Mouse (Mus musculus) kidney, embryonic 16.5 days (tissue): ENCODE measurements around the gene Etfa. TPM values are rescaled to one million over a fixed set of nuclear protein-coding genes. Genes with fewer than 3 reads are reported as not detected.

Source experiments
- ATAC-seq: fragments of 200-750 bp; cut with Nextera tagmentation; 2 replicates; pipeline ENCODE4 v1.8.0; 2017; ENCODE audit warnings: moderate TSS enrichment; ENCODE audit not compliant: low FRiP score, low TSS enrichment
- H3K27ac ChIP-seq: fragments of 300-500 bp; sonication (generic); 2 replicates; pipeline ENCODE4 v1.5.1; 2014; ENCODE audit warnings: low read length
- H3K27me3 ChIP-seq: fragments of 300-500 bp; sonication (generic); 2 replicates; pipeline ENCODE4 v1.6.1; 2014; ENCODE audit warnings: low read length, control low read depth, mixed read lengths; ENCODE audit not compliant: insufficient read depth
- H3K36me3 ChIP-seq: fragments of 300-500 bp; sonication (generic); 2 replicates; pipeline ENCODE4 v1.6.1; 2014; ENCODE audit warnings: low read length, control low read depth, mixed read lengths; ENCODE audit not compliant: insufficient read depth
- H3K4me1 ChIP-seq: fragments of 300-500 bp; sonication (generic); 2 replicates; pipeline ENCODE4 v1.6.1; 2014; ENCODE audit warnings: low read length, control low read depth, mixed read lengths; ENCODE audit not compliant: insufficient read depth
- H3K4me2 ChIP-seq: fragments of 300-500 bp; sonication (generic); replicated peaks from 2 replicates; pipeline ENCODE4 v1.6.1; 2014; ENCODE audit warnings: low read depth, low read length
- H3K4me3 ChIP-seq: fragments of 300-500 bp; sonication (generic); 2 replicates; pipeline ENCODE4 v1.5.1; 2014; ENCODE audit warnings: mild to moderate bottlenecking, low read length
- H3K9ac ChIP-seq: fragments of 300-500 bp; sonication (generic); replicated peaks from 2 replicates; pipeline ENCODE4 v1.6.1; 2014; ENCODE audit warnings: low read length
- H3K9me3 ChIP-seq: fragments of 300-500 bp; sonication (generic); 2 replicates; pipeline ENCODE4 v1.6.1; 2016; ENCODE audit warnings: low read length, control low read depth
- WGBS: fragments of 180-500 bp; shearing (Covaris S2); extraction: QIAGEN DNeasy Blood & Tissue Kit; methylation state at CpG from one replicate; pipeline ENCODE4 v1.1.7; 2014; 5-methylcytosine and 5-hydroxymethylcytosine counted together
- polyA plus RNA-seq: library from polyadenylated mRNA; unstranded; fragments of >200 nt; fragmentation: Nextera tagmentation; extraction: Ambion mirVana; gene quantifications from 2 replicates; pipeline ENCODE4 v1.2.1, GENCODE M21; 2015

Etfa gene
- 226 and 242 TPM in 2 replicates for polyA plus RNA-seq

DNA sequence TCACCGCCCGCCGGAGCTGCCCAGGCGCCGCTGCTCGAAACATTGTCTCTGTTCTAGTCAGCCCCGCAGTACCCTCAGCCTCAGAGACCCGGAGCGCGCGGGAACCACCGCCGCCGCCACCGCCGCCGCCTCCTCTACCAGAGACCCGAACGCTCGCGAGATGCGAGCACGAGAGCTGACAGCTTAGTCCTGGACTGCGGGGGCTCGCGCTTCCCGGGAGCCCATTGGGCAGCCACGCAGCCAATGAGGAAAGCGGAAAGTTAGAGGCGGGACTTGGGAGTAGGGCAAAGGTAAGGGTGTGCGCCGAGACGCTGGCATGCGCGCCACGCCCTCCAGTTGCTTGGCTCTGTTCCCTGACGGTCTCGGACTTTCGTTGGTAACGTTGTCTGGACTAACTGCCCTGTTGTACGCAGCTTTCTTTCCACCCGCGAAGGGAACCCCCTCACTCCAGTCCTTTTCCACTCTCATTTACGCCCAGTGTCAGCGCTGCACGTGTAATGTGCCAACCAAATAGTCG is at the start of gene Etfa:
Etfa (minus strand) TSS at position 217 of the 517 bp plus-strand sequence.
- ATAC-seq = peak; percentile 100
- WGBS = under 1% methylated on average over 47 of the region's 47 CpGs
- Histone ChIP-seq H3K27ac (peak within 1 kb of the TSS; percentile 94), H3K4me2 (peak within 1 kb of the TSS; percentile 80), H3K4me3 (peak within 1 kb of the TSS; percentile 97), H3K9me3 (no peaks in the 10 kb centered on the region), H3K36me3 (no peaks in the 10 kb centered on the region), H3K4me1 (peaks cover 18% of the 10 kb centered on the region), H3K27me3 (peaks cover 11% of the 10 kb centered on the region), H3K9ac (peak within 1 kb of the TSS; percentile 94)

DNA sequence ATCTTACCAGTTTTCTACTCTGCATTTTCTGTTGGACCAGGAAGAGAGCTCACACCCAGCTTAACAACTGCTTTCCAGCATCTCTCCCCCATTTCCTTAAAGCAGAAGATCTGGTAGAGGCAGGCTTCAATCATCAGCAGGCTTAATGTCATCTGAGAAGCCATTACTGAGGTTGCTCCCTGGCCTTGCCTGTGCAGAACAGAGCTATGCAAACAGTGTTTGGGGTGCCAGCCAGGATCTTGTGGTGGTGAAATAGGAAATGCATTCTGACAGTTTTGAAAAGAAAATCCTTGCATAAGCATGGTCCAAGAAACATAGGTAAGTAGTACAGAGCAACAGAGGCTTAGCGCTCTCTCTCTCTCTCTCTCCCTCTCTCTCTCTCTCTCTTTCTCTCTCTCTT is 48.9 kb upstream of the Etfa start:
- H3K4me3 ChIP-seq = no peak overlapping the region
- 100% methylated on average over 1 of the region's 1 CpGs for WGBS
- no peaks in the 10 kb centered on the region for H3K9me3 ChIP-seq
- H3K27ac ChIP-seq = no peak overlapping the region
- no peak for ATAC-seq
- H3K4me2 ChIP-seq = no peak overlapping the region
- no peaks in the 10 kb centered on the region for H3K4me1 ChIP-seq
- H3K36me3 ChIP-seq = no peaks in the 10 kb centered on the region
- H3K27me3 ChIP-seq = no peaks in the 10 kb centered on the region
- H3K9ac ChIP-seq = no peak overlapping the region

DNA sequence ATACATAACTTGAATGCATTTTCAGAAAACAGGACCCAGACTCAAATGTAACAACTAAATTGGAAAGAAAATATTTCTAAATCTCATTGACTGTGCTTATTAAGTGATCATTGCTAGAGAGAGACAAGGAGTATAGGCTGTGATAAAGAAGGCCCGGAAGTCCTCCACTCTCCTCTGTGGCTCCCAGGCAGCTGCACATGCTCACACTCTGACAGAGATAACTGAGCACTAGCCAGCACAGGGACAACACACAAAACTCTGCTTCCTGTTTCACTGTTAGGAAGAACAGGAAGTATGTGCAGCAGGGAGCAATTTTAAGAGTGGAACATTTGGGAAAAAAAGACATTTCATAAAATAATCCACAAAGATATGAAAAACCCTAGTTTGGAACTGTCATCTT is 42.9 kb upstream of the Etfa start:
- H3K4me2 ChIP-seq = no peak overlapping the region
- no peak overlapping the region for H3K27ac ChIP-seq
- WGBS = 62% methylated on average over 1 of the region's 1 CpGs
- ATAC-seq = no peak
- peaks cover 6% of the 10 kb centered on the region for H3K27me3 ChIP-seq
- H3K9me3 ChIP-seq = no peaks in the 10 kb centered on the region
- no peaks in the 10 kb centered on the region for H3K36me3 ChIP-seq
- no peaks in the 10 kb centered on the region for H3K4me1 ChIP-seq
- no peak overlapping the region for H3K4me3 ChIP-seq
- H3K9ac ChIP-seq = no peak overlapping the region

DNA sequence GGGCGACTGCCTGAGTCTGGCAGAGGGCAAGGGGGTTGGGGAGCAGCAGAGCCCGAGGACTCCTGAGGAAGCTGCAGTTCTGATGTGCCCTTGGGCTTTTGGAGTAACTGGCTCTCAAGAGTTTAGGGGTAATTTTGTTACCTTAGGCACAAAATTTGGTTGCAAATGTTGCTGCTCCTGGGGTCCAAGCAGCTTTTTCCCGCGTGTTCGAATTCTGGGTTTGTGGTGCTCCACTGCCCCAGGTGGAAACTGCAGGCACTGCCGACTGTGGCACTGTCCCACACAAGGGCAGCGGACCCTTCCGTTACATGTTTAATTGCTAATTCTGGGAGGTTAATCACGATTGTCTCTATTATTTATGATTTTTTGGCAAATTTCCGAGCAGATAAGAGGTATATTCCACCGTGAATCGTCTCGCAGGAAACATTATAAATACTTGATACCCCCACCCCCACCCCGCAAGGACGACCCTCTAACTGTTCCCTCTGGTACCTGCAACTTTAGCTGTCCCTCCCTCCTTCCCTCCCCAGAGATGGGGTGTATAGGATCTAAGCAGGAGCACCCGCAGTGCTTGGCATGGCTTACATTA is 37.4 kb upstream of the Etfa start:
- H3K36me3 ChIP-seq = no peaks in the 10 kb centered on the region
- peaks cover 62% of the 10 kb centered on the region for H3K27me3 ChIP-seq
- H3K4me2 ChIP-seq = no peak overlapping the region
- H3K9ac ChIP-seq = no peak overlapping the region
- 3% methylated on average over 16 of the region's 16 CpGs for WGBS
- H3K4me3 ChIP-seq = no peak overlapping the region
- H3K27ac ChIP-seq = no peak overlapping the region
- H3K9me3 ChIP-seq = no peaks in the 10 kb centered on the region
- ATAC-seq = no peak; the same call in 1 of the 2 replicates
- peaks cover 20% of the 10 kb centered on the region for H3K4me1 ChIP-seq

DNA sequence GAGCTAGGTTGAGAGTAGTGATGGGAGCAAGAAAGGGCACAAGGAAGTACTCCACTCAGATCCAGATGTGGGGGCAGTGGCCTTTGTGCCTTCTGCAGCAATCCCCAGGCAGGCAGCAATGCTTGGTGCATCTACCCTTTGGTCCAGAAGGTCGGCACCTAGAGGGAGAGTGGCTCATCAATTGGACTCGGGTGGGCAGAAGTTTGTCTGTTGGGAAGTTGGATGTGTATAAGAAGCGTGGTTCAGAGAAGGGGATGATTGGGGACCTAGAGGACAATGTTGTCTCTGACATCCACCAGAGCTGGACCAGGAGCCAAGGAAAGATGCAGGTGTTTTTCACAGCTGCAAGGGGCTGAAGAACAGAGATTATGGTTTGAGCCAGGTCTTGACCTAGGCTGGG is 36.8 kb upstream of the Etfa start:
- WGBS = 8% methylated on average over 3 of the region's 3 CpGs
- peaks cover 67% of the 10 kb centered on the region for H3K27me3 ChIP-seq
- no peaks in the 10 kb centered on the region for H3K9me3 ChIP-seq
- peaks cover 20% of the 10 kb centered on the region for H3K4me1 ChIP-seq
- no peak overlapping the region for H3K9ac ChIP-seq
- H3K36me3 ChIP-seq = no peaks in the 10 kb centered on the region
- no peak overlapping the region for H3K27ac ChIP-seq
- no peak overlapping the region for H3K4me3 ChIP-seq
- H3K4me2 ChIP-seq = no peak overlapping the region
- ATAC-seq = no peak

DNA sequence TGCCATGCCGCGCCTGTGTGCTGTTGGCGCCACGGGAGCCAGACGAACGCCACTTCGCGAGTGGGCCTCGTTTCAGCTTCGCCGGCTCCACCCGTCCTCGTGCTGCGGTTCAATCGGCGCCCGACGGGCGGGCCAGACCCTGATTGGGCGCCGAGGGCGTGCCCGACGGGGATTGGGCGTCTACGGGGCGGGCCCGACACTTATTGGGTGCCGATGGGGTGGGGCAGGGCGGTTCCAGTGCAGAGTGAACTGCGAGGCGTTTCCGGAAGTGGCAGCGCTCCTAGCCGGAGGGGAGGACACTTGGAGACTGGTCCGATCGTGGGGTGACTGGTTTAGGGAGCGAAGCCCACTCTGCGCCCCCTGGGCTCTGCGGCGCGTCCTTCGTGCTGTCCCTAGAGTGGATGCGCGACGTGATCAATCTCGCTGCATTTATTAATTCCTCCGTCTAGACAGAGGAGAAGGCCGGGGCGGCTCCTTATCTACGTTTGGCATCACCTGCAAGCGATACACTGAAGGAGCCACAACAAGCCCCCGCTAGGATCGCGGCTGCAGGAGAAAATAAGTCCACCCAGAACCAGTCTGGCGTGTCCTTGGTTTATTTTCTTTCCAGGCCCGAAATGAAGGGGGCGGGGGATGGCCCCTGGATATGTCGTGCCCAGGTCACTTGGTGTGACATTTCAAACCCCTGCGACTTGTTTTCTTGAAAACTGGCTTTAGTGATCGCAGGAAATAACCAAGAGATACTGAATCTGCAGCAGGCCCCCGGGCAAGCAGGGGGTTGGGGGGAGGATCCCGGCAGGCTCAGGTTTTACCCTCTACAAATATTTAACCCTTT is 34.4 kb upstream of the Etfa start:
- H3K9me3 ChIP-seq = no peaks in the 10 kb centered on the region
- 3% methylated on average over 63 of the region's 63 CpGs for WGBS
- peak overlapping the region; percentile 42 for H3K4me3 ChIP-seq
- H3K27me3 ChIP-seq = peaks cover 89% of the 10 kb centered on the region
- no peaks in the 10 kb centered on the region for H3K36me3 ChIP-seq
- H3K4me2 ChIP-seq = peak overlapping the region; percentile 53
- H3K9ac ChIP-seq = no peak overlapping the region
- no peak overlapping the region for H3K27ac ChIP-seq
- ATAC-seq = peak; percentile 40; the same call in 1 of the 2 replicates
- peaks cover 32% of the 10 kb centered on the region for H3K4me1 ChIP-seq

DNA sequence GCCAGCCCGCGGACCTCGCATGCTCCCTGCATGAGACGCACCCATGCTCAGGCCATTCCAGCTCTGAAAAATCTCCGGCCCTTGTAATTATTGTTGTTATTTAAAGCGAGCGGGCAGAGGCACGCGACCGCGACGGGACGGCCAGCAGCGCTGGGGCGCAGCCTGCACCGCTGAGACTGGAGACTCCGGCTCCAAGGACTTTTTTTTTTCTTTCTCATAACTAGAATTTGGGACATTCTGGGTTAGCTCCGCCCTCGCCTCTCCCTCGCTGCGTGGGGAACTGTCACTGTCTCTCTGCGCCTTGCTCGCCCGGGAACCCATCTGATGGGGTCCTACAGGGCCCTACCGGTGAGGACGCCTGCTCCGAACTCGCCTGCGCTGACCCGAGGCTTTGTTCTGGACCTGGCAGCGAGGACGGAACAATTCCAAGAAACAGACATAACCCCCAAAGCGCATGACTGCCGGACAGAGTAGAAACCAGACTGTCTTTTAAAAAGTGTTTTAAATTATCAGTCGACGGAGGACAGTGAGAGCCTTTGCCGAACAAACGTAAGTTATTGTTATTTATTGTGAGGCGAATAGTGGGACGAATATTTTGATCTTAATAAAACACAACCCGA is 33.6 kb upstream of the Etfa start:
- H3K4me3 ChIP-seq = peak overlapping the region; percentile 42
- 5% methylated on average over 41 of the region's 41 CpGs for WGBS
- peak overlapping the region; percentile 53 for H3K4me2 ChIP-seq
- H3K36me3 ChIP-seq = no peaks in the 10 kb centered on the region
- peaks cover 91% of the 10 kb centered on the region for H3K27me3 ChIP-seq
- peaks cover 38% of the 10 kb centered on the region for H3K4me1 ChIP-seq
- no peaks in the 10 kb centered on the region for H3K9me3 ChIP-seq
- H3K27ac ChIP-seq = no peak overlapping the region
- no peak overlapping the region for H3K9ac ChIP-seq
- ATAC-seq = no peak

DNA sequence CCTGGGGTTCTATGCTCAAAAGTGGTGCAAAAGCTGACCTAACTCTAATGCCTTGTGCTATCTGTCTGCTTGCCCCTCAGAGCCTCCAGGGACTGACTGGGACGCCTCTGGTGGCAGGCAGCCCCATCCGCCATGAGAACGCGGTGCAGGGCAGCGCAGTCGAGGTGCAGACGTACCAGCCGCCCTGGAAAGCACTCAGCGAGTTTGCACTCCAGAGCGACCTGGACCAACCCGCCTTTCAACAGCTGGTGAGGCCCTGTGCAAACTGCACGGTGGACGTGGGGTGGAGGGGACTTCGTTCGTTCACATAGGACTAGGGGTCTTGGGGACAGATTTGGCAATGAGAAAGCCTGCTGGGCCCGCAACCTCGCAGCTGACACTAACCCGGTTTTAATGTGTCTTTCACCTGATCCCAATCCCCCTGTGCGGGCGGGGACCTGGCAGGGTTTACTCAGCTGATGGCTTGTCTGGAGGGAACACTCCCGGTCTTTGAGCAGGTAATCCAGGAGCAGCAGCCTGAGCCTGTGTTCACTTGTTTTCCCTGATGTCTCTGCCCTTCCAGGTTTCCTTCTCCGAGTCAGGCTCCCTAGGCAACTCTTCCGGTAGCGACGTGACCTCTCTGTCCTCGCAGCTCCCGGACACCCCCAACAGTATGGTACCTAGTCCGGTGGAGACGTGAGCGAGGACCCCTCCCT is 33.0 kb upstream of the Etfa start:
- H3K9ac ChIP-seq = no peak overlapping the region
- under 1% methylated on average over 30 of the region's 30 CpGs for WGBS
- H3K27me3 ChIP-seq = peaks cover 96% of the 10 kb centered on the region
- H3K4me1 ChIP-seq = peaks cover 42% of the 10 kb centered on the region
- H3K36me3 ChIP-seq = no peaks in the 10 kb centered on the region
- no peak overlapping the region for H3K27ac ChIP-seq
- no peaks in the 10 kb centered on the region for H3K9me3 ChIP-seq
- H3K4me3 ChIP-seq = peak overlapping the region; percentile 42
- no peak for ATAC-seq
- H3K4me2 ChIP-seq = peak overlapping the region; percentile 26

DNA sequence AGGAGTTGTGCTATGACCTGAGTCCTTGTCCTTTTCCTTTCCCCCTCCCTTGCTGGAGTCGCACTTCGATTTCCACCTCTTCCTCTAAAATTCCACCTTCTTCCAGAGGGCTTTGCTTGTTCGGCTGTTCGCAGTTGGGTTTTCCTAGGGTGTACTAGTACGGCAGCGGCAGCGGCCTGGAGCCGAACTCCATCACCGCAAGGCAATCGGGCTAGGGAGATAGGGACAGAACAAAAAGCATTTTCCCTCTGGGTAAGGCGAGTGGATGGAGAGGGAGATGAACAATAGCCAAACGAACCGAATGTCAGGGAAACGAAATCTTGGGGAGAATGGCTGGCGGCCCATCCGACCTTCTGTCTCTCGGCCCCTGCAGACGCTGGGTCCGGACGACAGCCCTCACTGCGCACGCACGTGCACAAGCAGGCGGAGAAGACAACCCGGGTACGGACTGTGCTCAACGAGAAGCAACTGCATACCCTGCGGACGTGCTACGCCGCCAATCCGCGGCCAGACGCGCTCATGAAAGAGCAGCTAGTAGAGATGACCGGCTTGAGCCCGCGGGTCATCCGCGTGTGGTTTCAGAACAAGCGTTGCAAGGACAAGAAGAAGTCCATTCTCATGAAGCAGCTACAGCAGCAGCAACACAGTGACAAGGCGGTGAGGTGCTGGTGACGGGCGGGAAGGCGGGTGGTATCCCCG is 31.8 kb upstream of the Etfa start:
- no peak overlapping the region for H3K9ac ChIP-seq
- peaks cover 42% of the 10 kb centered on the region for H3K4me1 ChIP-seq
- no peak overlapping the region for H3K27ac ChIP-seq
- H3K9me3 ChIP-seq = no peaks in the 10 kb centered on the region
- no peaks in the 10 kb centered on the region for H3K36me3 ChIP-seq
- H3K4me2 ChIP-seq = peak overlapping the region; percentile 32
- peak overlapping the region; percentile 7 for H3K4me3 ChIP-seq
- no peak for ATAC-seq
- under 1% methylated on average over 46 of the region's 46 CpGs for WGBS
- H3K27me3 ChIP-seq = peaks cover 96% of the 10 kb centered on the region
